Mouse (Mus musculus) frontal cortex, postnatal 36 days (tissue): Measurements from ENCODE around the gene Polr2a.
"Not testable (repeated sequence)": the region's sequence is repeated elsewhere in the genome, so short reads cannot be mapped to it uniquely, and the experiment has no call there.

ENCODE experiments used
- DNase-seq, 2 experiments: peaks; one replicate each; pipeline ENCODE4 v3.0.0; 2022; ENCODE audit warnings: low spot score in 2 of 2

Polr2a gene

GRCm38 (mm10) chr11:69754701-69755100 is 3.7 kb downstream of the Polr2a start:
- peak in 1 of 2 experiments; percentile 41 for DNase-seq

- no peak for DNase-seq
Observed at GRCm38 (mm10) chr11:69754233-69754632, 4.2 kb downstream of the Polr2a start.

- no peak for DNase-seq
Observed at GRCm38 (mm10) chr11:69752686-69753085, 5.8 kb downstream of the Polr2a start.

DNA sequence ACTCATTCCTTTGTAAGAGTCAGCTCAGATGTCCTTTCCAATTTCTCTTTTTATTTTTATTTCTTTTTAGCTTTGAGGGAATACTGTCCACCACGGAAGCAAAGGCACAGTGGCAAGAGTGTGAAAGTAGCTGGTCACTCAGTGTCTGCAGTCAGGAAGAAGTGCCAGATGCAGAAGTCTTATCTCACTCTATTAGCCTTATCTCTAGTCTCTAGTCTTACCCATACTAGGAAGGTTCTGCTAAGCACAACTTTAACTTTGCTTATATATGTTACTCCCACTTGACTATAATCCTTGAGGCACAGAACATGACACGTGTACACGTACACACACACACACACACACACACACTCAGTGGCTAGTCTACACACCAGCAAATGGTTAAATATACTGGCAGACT is 6.8 kb downstream of the Polr2a start:
- DNase-seq: no peak

DNA sequence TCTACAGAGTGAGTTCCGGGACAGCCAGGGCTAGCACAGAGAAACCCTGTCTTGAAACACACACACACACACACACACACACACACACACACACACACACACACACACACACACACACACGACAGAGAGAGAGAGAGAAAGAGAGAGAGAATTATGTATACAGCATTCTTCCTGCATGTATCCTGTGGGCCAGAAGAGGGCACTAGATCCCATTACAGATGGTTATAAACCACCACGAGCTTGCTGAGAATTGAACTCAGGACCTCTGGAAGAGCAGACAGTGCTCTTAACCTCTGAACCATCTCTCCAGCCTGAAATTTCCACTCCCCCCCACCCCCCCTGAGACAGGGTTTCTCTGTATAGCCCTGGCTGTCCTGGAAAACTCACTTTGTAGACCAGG is 27.0 kb downstream of the Polr2a start:
- not testable (repeated sequence) for DNase-seq

- DNase-seq: no peak
Observed at GRCm38 (mm10) chr11:69729063-69729462, 29.4 kb downstream of the Polr2a start.

GRCm38 (mm10) chr11:69725951-69726350 is 32.5 kb downstream of the Polr2a start:
- no peak for DNase-seq

DNA sequence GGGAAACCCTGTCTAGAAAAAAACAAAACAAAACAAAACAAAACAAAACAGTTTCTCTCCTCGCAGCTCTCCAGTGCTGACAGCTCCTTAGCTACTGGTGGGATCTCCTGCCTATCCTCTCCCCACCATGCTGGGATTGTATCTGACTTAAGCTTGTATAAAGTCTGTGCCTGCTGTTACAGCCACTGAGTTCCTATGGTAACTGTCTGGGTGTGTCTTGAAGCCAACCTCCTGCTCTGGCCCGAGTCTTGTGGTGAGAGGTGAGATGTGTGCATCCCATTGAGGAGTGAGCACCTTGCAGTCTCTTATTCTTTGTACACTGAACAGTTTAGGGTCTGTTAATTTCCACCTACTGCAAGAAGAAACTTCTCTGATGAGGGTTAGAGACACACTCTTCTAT is 35.4 kb downstream of the Polr2a start:
- no peak for DNase-seq

DNA sequence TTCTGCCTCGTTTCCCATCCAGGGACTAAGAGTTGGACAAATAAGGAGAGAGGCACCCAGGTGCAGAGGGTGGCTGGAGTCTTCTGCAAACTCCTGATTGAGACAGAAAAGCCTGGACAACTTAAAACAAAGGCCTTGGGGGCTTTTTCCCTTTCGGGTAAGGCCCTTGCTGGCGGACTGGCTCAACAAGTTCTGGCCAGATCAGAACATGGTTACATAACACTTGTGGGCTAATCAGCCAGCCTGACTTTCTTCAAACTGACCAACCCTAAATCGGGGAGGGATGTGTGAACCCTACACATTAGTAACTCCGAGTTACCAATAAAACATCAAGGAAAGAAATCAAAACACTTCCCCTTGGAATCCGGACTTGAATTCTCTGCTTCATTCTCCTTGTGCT is 37.6 kb downstream of the Polr2a start:
- DNase-seq: no peak

DNA sequence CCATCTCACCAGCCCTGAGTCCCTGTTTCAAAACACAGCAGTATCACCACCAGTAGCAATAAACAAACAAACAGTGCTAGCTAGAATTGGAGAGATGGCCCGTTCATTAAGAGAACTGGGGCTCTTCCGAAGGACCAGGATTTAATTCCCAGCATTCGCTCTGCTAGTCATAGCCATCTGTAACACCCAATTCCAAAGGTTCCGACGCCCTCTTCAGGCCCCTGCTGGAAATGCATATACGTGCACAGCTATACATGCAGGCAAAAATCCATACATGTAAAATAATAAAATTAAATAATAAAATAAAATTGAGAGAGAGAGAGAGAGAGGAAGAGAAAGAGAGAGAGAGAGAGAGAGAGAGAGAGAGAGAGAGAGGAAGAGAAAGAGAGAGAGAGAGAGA is 39.0 kb downstream of the Polr2a start:
- DNase-seq: no peak

GRCm38 (mm10) chr11:69718661-69719060 is 39.8 kb downstream of the Polr2a start:
- DNase-seq: no peak

- no peak for DNase-seq
Observed at GRCm38 (mm10) chr11:69716953-69717352, 41.5 kb downstream of the Polr2a start.

DNA sequence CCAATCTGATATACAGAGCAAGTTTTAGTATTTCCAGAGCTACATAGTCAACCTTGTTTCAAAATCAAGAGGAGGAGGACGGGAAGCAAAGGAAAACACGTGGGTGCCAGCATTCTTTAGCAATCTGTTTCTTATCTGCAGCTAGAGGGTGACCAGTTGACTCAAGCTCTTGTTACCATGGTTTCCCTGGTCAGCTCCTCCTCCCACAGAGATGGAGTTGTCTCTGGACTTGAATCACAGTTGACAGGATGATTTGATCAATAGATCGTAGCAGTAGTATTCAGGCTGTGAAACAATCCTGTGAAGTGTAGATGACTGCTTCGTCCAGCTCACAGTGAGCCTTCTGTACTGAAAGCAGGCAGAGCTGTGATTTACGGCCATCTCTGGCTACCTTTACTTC is 42.5 kb downstream of the Polr2a start:
- DNase-seq: peak in 1 of 2 experiments; percentile 25

- DNase-seq: no peak
Observed at GRCm38 (mm10) chr11:69715482-69715881, 43.0 kb downstream of the Polr2a start.

- no peak for DNase-seq
Observed at GRCm38 (mm10) chr11:69714636-69715329, 43.7 kb downstream of the Polr2a start.

DNA sequence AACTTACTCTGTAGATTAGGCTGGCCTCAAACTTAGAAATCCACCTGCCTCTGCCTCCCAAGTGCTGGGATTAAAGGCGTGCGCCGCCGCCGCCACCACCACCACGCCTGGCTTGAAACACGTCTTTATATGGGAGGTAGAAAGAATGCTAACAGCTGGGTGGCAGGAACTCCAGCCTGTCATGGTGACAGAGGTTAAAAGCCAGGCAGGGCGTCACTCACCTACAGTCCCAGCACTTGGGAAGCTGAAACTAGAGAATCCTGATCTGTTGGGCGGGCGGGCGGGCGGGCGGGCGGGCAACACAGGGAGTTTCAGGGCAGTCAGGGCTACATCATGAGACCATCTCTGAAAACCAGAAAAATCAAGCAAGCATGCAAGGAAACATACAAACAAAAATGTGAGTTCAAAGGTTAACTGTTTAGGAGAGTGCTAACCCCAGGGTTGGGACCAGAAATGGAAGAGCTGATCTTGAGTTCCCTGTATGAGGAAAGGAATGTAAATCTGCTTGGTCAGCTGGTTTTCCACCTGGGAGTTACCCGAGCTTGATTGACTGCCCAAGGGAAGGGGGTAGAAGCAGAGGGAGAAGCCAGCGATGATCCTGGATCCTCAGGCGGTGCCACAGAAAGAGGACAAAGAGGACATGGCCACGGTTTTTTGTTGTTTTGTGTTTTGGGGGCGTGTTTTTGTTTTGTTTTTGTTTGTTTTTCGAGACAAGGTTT is 45.3 kb downstream of the Polr2a start:
- DNase-seq: no peak

- DNase-seq: no peak
Observed at GRCm38 (mm10) chr11:69711082-69711481, 47.4 kb downstream of the Polr2a start.

DNA sequence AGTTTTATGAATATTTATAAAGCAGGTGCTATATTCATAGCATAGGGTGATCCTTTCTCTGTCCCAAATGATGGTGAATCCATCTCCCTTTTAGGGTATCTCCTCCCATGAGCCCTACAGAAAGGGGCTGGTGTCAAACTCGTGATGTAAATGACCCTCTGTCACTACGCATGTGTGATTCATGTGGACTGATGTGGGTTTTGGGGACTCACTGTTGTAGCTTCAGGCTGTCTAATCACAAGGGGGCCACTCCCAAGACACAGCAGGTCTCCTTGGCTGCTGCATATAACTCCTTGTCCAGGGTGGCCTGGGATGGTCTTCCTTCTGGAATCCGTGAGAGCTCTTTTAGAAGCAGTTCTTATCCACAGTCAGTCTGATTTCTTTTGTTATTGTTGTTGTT is 48.0 kb downstream of the Polr2a start:
- DNase-seq: no peak

GRCm38 (mm10) chr11:69709554-69710446 is 48.6 kb downstream of the Polr2a start:
- no peak for DNase-seq

- no peak for DNase-seq
Observed at GRCm38 (mm10) chr11:69708614-69709265, 49.7 kb downstream of the Polr2a start.

DNA sequence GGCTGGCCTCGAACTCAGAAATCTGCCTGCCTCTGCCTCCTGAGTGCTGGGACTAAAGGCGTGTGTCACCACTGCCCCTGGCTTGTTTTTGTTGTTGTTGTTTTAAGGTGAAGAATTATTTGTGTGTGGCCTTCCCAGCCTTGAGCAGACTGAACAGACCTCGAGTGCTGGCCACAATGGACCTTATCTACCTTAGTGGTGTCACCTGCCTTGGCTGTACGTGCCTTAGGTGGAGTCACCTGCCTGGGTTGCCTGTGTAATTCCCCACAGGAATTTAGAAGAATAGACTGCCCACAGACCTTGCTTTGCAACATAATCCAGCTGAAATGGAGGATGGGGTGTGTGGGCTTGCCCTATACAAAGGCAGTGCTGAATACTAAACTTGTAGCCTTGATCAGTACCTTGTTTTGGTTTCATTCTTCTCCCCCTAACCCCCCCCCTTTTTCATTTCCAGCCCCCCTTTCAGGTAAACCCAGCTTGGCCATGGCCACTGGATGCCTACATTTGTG is 50.5 kb downstream of the Polr2a start:
- DNase-seq: no peak

- no peak for DNase-seq
Observed at GRCm38 (mm10) chr11:69707480-69707847, 51.0 kb downstream of the Polr2a start.
